Mouse (Mus musculus): ENCODE measurements around the gene Set.

DNA sequence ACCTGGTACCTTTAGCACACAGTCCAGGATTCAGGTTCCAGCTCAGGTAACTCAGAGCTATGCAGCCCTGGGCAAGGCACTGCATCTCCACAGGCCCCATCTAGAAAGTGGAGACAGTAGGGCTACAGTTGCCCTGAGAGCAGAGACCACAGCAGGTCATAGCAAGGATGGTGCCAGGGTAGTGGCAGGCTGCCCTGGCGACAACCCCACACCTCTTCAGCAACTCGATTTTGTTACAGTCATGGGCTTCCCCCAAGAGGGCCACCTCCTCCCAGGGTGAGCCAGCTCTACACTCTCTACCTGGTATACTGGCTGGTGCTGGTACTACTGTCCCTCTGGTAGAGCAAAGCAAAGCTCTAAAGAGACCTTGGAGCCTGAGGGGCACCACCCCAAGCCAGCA is 19.4 kb upstream of the Set start:
- no peak for TF ChIP-seq CTCF (IDR thresholded peaks at IDR 0.05; ENCODE audit: borderline replicate concordance, insufficient read depth, low read depth, low read length)
- no peak for TF ChIP-seq POLR2A (IDR thresholded peaks at IDR 0.05; ENCODE audit: borderline replicate concordance, insufficient read depth, low read length)
